Mouse (Mus musculus) forebrain, embryonic 14.5 days (tissue): ENCODE measurements around the gene Fitm1. TPM values are rescaled to one million over a fixed set of nuclear protein-coding genes. Genes with fewer than 3 reads are reported as not detected.

Experiments used
- ATAC-seq: fragments of 200-750 bp; cut with Nextera tagmentation; 2 replicates; pipeline ENCODE4 v1.8.0; 2017; ENCODE audit warnings: mild to moderate bottlenecking, moderate library complexity
- DNase-seq: peaks from one replicate; pipeline ENCODE4 v3.0.0-alpha.2; 2015; ENCODE audit warnings: low spot score
- H3K27ac ChIP-seq: fragments of 300-500 bp; sonication (generic); 2 replicates; pipeline ENCODE4 v1.5.1; 2014; ENCODE audit warnings: low read depth, mild to moderate bottlenecking, control low read depth, low read length, moderate library complexity
- H3K27me3 ChIP-seq: fragments of 300-500 bp; sonication (generic); replicated peaks from 2 replicates; pipeline ENCODE4 v1.6.1; 2014; ENCODE audit warnings: low read length, control low read depth, mixed read lengths; ENCODE audit not compliant: control insufficient read depth, insufficient read depth
- H3K36me3 ChIP-seq: fragments of 300-500 bp; sonication (generic); 2 replicates; pipeline ENCODE4 v1.6.1; 2014; ENCODE audit warnings: low read length, control low read depth; ENCODE audit not compliant: control insufficient read depth, insufficient read depth
- H3K4me1 ChIP-seq: fragments of 300-500 bp; sonication (generic); 2 replicates; pipeline ENCODE4 v1.6.1; 2014; ENCODE audit warnings: antibody characterized with exemption, low read length, control low read depth; ENCODE audit not compliant: control insufficient read depth, insufficient read depth
- H3K4me2 ChIP-seq: fragments of 300-500 bp; sonication (generic); 2 replicates; pipeline ENCODE4 v1.6.1; 2014; ENCODE audit warnings: mild to moderate bottlenecking, control low read depth, low read length
- H3K4me3 ChIP-seq: fragments of 300-500 bp; sonication (generic); 2 replicates; pipeline ENCODE4 v1.5.1; 2014; ENCODE audit warnings: low read depth, low read length, control low read depth
- H3K9ac ChIP-seq: fragments of 300-500 bp; sonication (generic); 2 replicates; pipeline ENCODE4 v1.6.1; 2014; ENCODE audit warnings: mild to moderate bottlenecking, low read length, control low read depth, moderate library complexity
- H3K9me3 ChIP-seq: fragments of 300-500 bp; sonication (generic); replicated peaks from 2 replicates; pipeline ENCODE4 v1.6.1; 2016; ENCODE audit warnings: low read length, control low read depth, mixed read lengths; ENCODE audit not compliant: control insufficient read depth
- WGBS: fragments of 180-500 bp; shearing (Covaris S2); extraction: QIAGEN DNeasy Blood & Tissue Kit; methylation state at CpG from one replicate; pipeline ENCODE4 v1.1.7; 2014; 5-methylcytosine and 5-hydroxymethylcytosine counted together
- polyA plus RNA-seq: library from polyadenylated mRNA; unstranded; fragments of >200 nt; fragmentation: Nextera tagmentation; extraction: Ambion mirVana; gene quantifications from 2 replicates; pipeline ENCODE4 v1.2.1, GENCODE M21; 2014

The Fitm1 gene
- polyA plus RNA-seq, 1 experiment from 2014 or later, result not detected

GRCm38 (mm10) chr14:55585566-55585960 lies 10.1 kb downstream of the Fitm1 start:
- peak overlapping the region; percentile 67; the same call in 1 of the 2 replicates for H3K4me2 ChIP-seq
- H3K4me3 ChIP-seq, result peak overlapping the region; percentile 39; the same call in 1 of the 2 replicates
- H3K27ac ChIP-seq, result no peak overlapping the region
- H3K36me3 ChIP-seq, result peaks cover 11% of the 10 kb centered on the region; the same call in 1 of the 2 replicates
- peaks cover 7% of the 10 kb centered on the region; the same call in 1 of the 2 replicates for H3K4me1 ChIP-seq
- H3K9ac ChIP-seq, result 0 out of 2 replicates have a peak overlapping the region, but pooled peaks have one; percentile 67
- ATAC-seq (no peak), DNase-seq (no peak)
- 64% methylated on average over 6 of the region's 6 CpGs for WGBS
- no peaks in the 10 kb centered on the region for H3K27me3 ChIP-seq
- H3K9me3 ChIP-seq, result no peaks in the 10 kb centered on the region

GRCm38 (mm10) chr14:55586149-55586548 lies 10.7 kb downstream of the Fitm1 start:
- Histone ChIP-seq H3K27ac (no peak overlapping the region), H3K36me3 (peaks cover 11% of the 10 kb centered on the region; the same call in 1 of the 2 replicates), H3K4me3 (no peak overlapping the region), H3K27me3 (no peaks in the 10 kb centered on the region), H3K9ac (no peak overlapping the region), H3K9me3 (no peaks in the 10 kb centered on the region), H3K4me2 (no peak overlapping the region), H3K4me1 (peaks cover 7% of the 10 kb centered on the region; the same call in 1 of the 2 replicates)
- DNase-seq (no peak), ATAC-seq (no peak)
- WGBS, result 97% methylated on average over 2 of the region's 2 CpGs

GRCm38 (mm10) chr14:55589271-55589670 lies 13.9 kb downstream of the Fitm1 start:
- H3K4me2 ChIP-seq, result no peak overlapping the region
- no peaks in the 10 kb centered on the region for H3K9me3 ChIP-seq
- ATAC-seq (no peak), DNase-seq (no peak)
- no peaks in the 10 kb centered on the region for H3K27me3 ChIP-seq
- H3K4me3 ChIP-seq, result no peak overlapping the region
- H3K27ac ChIP-seq, result no peak overlapping the region
- 96% methylated on average over 5 of the region's 5 CpGs for WGBS
- no peak overlapping the region for H3K9ac ChIP-seq
- peaks cover 11% of the 10 kb centered on the region; the same call in 1 of the 2 replicates for H3K36me3 ChIP-seq
- peaks cover 14% of the 10 kb centered on the region; the same call in 1 of the 2 replicates for H3K4me1 ChIP-seq

GRCm38 (mm10) chr14:55589771-55590448 lies 14.5 kb downstream of the Fitm1 start:
- Histone ChIP-seq H3K4me1 (peaks cover 14% of the 10 kb centered on the region; the same call in 1 of the 2 replicates), H3K36me3 (peaks cover 17% of the 10 kb centered on the region), H3K9ac (peak overlapping the region; percentile 82), H3K27ac (peak overlapping the region; percentile 68; the same call in 1 of the 2 replicates), H3K27me3 (no peaks in the 10 kb centered on the region), H3K4me3 (peak overlapping the region; percentile 87), H3K9me3 (no peaks in the 10 kb centered on the region), H3K4me2 (peak overlapping the region; percentile 98)
- DNase-seq (no peak), ATAC-seq (no peak)
- WGBS, result 86% methylated on average over 11 of the region's 11 CpGs

- peak within 1 kb of the TSS; percentile 82 for H3K9ac ChIP-seq
Measured at GRCm38 (mm10) chr14:55590748-55591330, 15.4 kb downstream of the Fitm1 start, which contains the start of gene Psme2. TSS of gene Psme2 (minus strand) at chr14:55591113.

GRCm38 (mm10) chr14:55591331-55591891 lies 16.0 kb downstream of the Fitm1 start, which contains the start of gene Rnf31:
TSS of gene Rnf31 (plus strand) at chr14:55591708.
- H3K36me3 ChIP-seq, result peaks cover 32% of the 10 kb centered on the region
- 0% methylated on average over 33 of the region's 33 CpGs for WGBS
- H3K4me2 ChIP-seq, result peak within 1 kb of the TSS; percentile 98
- H3K9ac ChIP-seq, result peak within 1 kb of the TSS; percentile 82
- H3K27me3 ChIP-seq, result no peaks in the 10 kb centered on the region
- DNase-seq (peak; percentile 95), ATAC-seq (peak; percentile 86)
- peak within 1 kb of the TSS; percentile 87 for H3K4me3 ChIP-seq
- H3K4me1 ChIP-seq, result peaks cover 14% of the 10 kb centered on the region; the same call in 1 of the 2 replicates
- H3K9me3 ChIP-seq, result no peaks in the 10 kb centered on the region
- H3K27ac ChIP-seq, result peak within 1 kb of the TSS; percentile 81

More at GRCm38 (mm10) chr14:55590748-55591330, 15.4 kb downstream of the Fitm1 start, which contains the start of gene Psme2:
- Histone ChIP-seq H3K36me3 (peaks cover 26% of the 10 kb centered on the region), H3K4me3 (peak within 1 kb of the TSS; percentile 87), H3K4me1 (peaks cover 14% of the 10 kb centered on the region; the same call in 1 of the 2 replicates), H3K27ac (peak within 1 kb of the TSS; percentile 81), H3K9me3 (no peaks in the 10 kb centered on the region), H3K4me2 (peak within 1 kb of the TSS; percentile 98), H3K27me3 (no peaks in the 10 kb centered on the region)
- DNase-seq, result peak; percentile 98
- peak; percentile 97 for ATAC-seq
- under 1% methylated on average over 21 of the region's 22 CpGs for WGBS

GRCm38 (mm10) chr14:55592226-55592625 lies 16.8 kb downstream of the Fitm1 start:
- Histone ChIP-seq H3K4me1 (peaks cover 14% of the 10 kb centered on the region; the same call in 1 of the 2 replicates), H3K9ac (peak overlapping the region; percentile 82), H3K4me2 (peak overlapping the region; percentile 98), H3K27me3 (no peaks in the 10 kb centered on the region), H3K27ac (no peak overlapping the region), H3K4me3 (peak overlapping the region; percentile 87), H3K9me3 (no peaks in the 10 kb centered on the region), H3K36me3 (peaks cover 40% of the 10 kb centered on the region)
- no peak for ATAC-seq
- 4% methylated on average over 16 of the region's 16 CpGs for WGBS
- no peak for DNase-seq

GRCm38 (mm10) chr14:55596036-55596690 lies 20.7 kb downstream of the Fitm1 start:
- H3K4me3 ChIP-seq, result no peak overlapping the region
- H3K27ac ChIP-seq, result no peak overlapping the region
- no peak for ATAC-seq
- no peak overlapping the region for H3K4me2 ChIP-seq
- 78% methylated on average over 13 of the region's 13 CpGs for WGBS
- peaks cover 7% of the 10 kb centered on the region; the same call in 1 of the 2 replicates for H3K4me1 ChIP-seq
- H3K9me3 ChIP-seq, result no peaks in the 10 kb centered on the region
- no peak for DNase-seq
- H3K36me3 ChIP-seq, result peaks cover 67% of the 10 kb centered on the region
- H3K27me3 ChIP-seq, result no peaks in the 10 kb centered on the region
- no peak overlapping the region for H3K9ac ChIP-seq
